Mouse (Mus musculus) olfactory bulb, adult 2 months (tissue): ENCODE measurements around the gene Fgfr2.

ENCODE experiments used
- CTCF ChIP-seq: fragments of 200-500 bp; IDR thresholded peaks from 2 replicates; pipeline ENCODE4 v1.5.1; 2012; ENCODE audit warnings: low read depth, mild to moderate bottlenecking, low read length, moderate library complexity; ENCODE audit not compliant: insufficient read depth
- POLR2A ChIP-seq: fragments of 200-500 bp; IDR thresholded peaks from 2 replicates; pipeline ENCODE4 v1.6.1; 2012; ENCODE audit warnings: mild to moderate bottlenecking, low read depth, low read length, moderate library complexity; ENCODE audit not compliant: insufficient read depth

DNA sequence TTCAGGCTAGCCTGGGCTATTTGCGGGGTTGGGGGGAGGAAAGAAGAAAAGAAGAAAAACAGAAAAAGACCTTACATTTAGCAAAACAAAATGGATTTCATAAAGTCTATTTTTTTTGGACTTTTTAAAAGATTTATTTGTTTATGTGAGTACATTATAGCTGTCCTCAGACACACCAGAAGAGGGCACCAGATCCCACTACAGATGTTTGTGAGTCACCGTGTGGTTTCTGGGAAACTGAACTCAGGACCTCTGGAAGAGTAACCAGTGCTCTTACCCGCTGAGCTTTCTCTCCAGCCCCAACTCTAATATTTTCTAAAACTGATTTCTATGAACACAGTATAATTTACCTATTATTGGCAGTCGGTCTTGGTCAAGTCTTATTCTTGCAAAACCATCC is 2588.0 kb downstream of the Fgfr2 start:
- TF ChIP-seq CTCF: no peak
- no peak for TF ChIP-seq POLR2A
